Mouse (Mus musculus) layer of hippocampus, adult 8-10 months (tissue): ENCODE measurements at regions not wholly inside any gene's neighbourhood (a gene's known extent, or its start where the extent isn't known, plus 50 kb on each side); places are given as distances from the start of the nearest gene placed in this dataset.

Experiments used
- DNase-seq, 2 experiments: peaks; one replicate each; pipeline ENCODE4 v3.0.0; 2022; ENCODE audit warnings: low spot score in 2 of 2

GRCm38 (mm10) chr10:6053207-6053606 is 131.0 kb upstream of the Rgs17 start:
- DNase-seq: no peak

DNA sequence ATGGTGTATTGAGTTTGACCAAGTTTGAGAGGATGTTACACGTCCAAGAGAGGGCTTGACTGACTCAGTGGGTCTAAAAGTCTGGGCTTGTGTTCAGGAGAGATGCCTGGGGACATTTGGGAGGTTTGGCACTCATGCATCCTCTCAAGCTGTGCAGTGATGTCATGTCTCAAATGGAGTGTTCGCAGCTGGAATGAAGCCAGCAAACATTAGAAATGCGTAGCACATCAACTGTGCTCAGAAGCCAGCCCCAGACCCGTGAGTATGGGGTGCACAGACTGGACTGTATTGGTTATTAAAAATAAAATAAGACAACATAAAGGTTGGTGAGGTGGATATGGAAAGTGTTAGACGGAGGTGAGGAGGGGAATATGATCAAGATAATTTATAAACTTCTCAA is 121.2 kb upstream of the Rgs17 start:
- DNase-seq: no peak

GRCm38 (mm10) chr10:6039771-6040170 is 117.6 kb upstream of the Rgs17 start:
- DNase-seq: no peak

DNA sequence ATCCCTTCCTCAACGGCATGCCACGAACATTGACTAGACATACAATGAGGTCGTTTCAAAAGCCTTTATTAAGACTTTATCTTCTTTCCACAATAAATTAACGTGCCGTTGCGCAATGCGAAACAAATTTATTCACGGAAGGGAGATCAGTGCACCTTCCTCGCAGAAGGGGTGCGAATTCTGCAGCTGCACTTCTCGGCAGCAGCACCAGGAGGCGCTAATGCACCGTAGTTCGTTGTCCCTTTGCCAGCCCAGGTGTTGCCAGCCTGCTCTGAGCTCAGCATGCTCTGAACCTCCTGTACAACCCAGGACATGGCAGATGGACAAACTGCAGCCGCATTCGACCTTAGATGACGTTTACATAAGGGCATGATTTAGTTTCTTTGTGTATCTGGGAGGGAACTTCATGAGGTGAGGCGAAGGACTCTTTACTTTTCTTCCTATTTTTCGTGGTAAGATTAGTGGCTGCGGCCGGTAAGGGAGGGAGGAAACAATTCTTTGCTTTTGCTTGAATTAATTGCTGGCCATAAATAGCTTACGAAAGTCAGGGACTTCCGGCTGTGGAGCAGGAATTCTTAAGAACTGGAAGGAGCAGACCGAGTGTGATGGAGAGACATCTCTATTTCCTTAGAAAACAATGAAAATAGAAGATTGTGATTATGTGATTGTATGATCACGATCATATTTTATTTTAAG is 113.7 kb upstream of the Rgs17 start:
- peak; percentile 30 to 81 for DNase-seq

DNA sequence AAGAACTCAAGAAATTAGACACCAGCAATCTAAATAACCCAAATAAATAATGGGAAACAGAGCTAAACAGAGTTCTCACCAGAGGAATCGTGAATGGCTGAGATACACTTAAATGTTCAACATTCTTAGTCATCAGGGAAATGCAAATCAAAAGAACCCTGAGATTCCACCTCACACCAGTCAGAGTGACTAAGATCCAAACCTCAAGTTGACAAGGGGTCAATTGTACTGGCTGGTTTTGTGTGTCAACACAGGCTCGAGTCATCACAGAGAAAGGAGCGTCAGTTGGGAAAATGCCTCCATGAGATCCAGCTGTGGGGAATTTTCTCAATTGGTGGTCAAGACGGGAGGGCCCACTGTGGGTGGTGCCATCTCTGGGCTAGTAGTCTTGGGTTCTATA is 110.3 kb upstream of the Rgs17 start:
- DNase-seq: no peak

GRCm38 (mm10) chr10:6027551-6027950 is 105.4 kb upstream of the Rgs17 start:
- no peak for DNase-seq

- DNase-seq: no peak
These were observed 104.1 kb upstream of the Rgs17 start for GRCm38 (mm10) chr10:6026317-6026716.

GRCm38 (mm10) chr10:6022609-6023283 is 100.5 kb upstream of the Rgs17 start:
- no peak for DNase-seq

DNA sequence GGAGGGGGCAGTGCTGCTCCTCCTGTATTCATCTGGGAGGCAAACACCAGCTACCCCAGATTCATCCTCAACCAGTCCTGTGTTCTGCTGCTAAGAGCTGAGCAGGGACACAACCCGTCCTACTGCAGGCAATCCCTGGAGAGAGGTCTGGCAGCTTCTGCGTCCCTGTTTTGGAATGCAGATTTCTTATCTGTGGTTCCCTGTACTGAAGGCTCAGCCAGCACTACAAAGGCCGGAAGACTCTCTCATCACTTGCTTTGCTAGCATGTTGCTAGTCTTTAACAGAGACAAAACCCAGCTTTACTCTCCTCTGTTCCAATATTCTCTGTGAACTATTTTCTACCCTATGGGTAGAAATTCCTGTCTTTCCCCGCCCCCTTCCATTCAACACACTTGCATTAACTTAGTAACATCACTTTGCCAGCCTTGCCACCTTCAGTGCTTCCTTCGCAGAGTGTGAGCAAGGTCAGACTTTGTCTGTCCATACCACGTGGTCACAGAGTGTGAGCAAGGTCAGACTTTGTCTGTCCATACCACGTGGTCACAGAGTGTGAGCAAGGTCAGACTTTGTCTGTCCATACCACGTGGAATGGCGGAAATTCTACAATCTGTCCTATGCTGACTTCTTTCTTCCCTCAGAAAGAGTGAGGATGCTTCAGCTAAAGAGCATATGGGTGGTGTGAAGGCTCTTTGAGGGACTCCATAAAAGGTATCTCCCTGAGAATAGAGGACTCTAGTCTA is 98.9 kb upstream of the Rgs17 start:
- no peak for DNase-seq

DNA sequence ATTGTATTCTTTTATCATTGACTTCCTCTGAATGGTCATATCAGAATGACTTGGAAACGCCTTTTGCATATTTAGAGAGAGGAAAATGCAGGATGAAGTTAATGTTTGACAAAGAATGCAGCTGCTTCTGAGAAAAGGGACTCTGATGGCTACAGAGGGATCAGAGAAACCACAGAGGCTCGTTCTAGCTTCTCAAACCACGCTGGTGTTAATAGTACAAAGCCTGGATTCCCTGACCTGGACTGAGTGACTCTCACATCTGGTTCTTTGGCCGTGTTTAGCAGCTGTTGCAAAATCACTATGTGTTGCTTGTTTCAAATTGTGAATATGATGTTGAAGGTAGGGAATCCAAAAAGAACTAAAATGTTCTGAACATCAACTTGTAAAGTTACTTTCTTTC is 91.5 kb upstream of the Rgs17 start:
- DNase-seq: no peak

DNA sequence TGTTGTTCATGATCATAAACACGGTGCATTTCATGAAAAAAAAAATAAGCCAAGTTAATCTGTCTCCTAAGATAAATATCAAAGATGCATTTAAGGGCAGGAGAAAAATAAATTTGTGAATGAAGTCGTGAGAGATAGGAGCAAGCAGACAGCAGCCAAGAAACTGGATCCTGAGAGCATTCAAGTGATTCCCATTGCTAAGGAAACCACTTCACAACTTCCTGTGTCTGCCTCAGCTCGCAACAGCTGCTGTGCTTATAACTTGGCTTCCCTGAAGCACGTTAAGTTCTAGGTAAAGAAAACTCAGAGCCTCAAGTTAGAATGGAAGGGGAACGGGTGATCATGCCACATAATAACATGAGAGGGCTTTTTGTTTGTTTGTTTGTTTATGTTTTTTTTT is 89.3 kb upstream of the Rgs17 start:
- DNase-seq: no peak

- DNase-seq: no peak
These were observed 88.8 kb upstream of the Rgs17 start for GRCm38 (mm10) chr10:6011029-6011428.

GRCm38 (mm10) chr10:6007238-6007972 is 85.2 kb upstream of the Rgs17 start:
- DNase-seq: no peak

- DNase-seq: no peak
These were observed 59.2 kb upstream of the Rgs17 start for GRCm38 (mm10) chr10:5981433-5981832.

- DNase-seq: no peak
These were observed 56.3 kb upstream of the Rgs17 start for GRCm38 (mm10) chr10:5978534-5978933.
